Mouse (Mus musculus) cortical plate, adult 2 months (tissue): ENCODE measurements around the gene Gvin1.

Source experiments
- CTCF ChIP-seq: fragments of 200-500 bp; IDR thresholded peaks from 2 replicates; pipeline ENCODE4 v1.5.1; 2011; ENCODE audit warnings: mild to moderate bottlenecking, control low read depth, low read length; ENCODE audit not compliant: insufficient read depth; ENCODE audit errors: extremely low read depth
- POLR2A ChIP-seq: fragments of 200-500 bp; IDR thresholded peaks from 2 replicates; pipeline ENCODE4 v1.6.1; 2011; ENCODE audit warnings: mild to moderate bottlenecking, low read length, control low read depth; ENCODE audit not compliant: insufficient read depth; ENCODE audit errors: extremely low read depth

DNA sequence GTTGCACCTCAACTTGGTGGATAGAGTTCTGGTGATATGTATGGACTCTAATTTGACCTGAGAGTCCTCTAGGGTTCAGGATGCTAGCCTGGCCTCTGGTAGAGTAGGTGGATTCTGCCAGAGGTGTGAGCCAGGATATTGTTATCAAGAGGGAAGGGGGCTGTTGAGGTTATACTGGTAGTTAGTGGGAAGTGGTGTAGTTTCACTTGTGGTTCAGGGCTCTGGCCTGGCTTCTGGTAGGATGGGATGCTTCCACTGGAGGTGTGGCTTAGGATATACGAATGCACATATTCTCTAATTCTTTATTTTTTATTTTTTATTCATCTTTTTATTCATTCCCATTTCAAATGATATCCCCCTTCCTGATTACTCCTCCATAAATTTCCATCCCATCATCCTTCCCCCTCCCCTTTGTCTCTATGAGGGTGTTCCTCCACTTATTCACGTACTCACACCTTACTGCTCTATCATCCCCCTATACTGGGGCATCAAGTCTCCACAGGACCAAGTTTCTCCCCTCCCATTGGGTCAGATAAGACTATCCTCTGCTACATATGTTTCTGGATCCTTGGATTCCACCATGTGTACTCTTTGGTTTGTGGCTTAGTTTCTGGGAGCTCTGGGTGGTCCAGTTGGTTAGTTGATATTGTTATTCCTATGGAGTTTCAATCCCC lies 36.9 kb upstream of the Gvin1 start:
- no peak for TF ChIP-seq POLR2A
- no peak for TF ChIP-seq CTCF
